Mouse (Mus musculus): Measurements from ENCODE around the gene Fastk. TPM values are rescaled to one million over a fixed set of nuclear protein-coding genes. Genes with fewer than 3 reads are reported as not detected.

Gene Fastk
- 96.6 and 104 TPM in 2 replicates for polyA plus RNA-seq (2015; fragmentation: Nextera tagmentation; extraction: Ambion mirVana)

GRCm38 (mm10) chr5:24444746-24445427, at the start of gene Fastk:
Fastk (minus strand) TSS chr5:24445287.
- H3K27me3 ChIP-seq (replicated peaks), result no peaks in the 10 kb centered on the region
- peak within 1 kb of the TSS; percentile 96 for H3K4me2 ChIP-seq
- peak within 1 kb of the TSS; percentile 74 for H3K4me3 ChIP-seq
- H3K9me3 ChIP-seq, result no peaks in the 10 kb centered on the region
- H3K27ac ChIP-seq, result peak within 1 kb of the TSS; percentile 88
- peak; percentile 80 for ATAC-seq (replicated peaks)
- under 1% methylated on average over 60 of the region's 60 CpGs for WGBS
- peak within 1 kb of the TSS; percentile 90 for H3K9ac ChIP-seq
- H3K4me1 ChIP-seq, result peaks cover 36% of the 10 kb centered on the region
- H3K36me3 ChIP-seq (replicated peaks), result 0 out of 2 replicates have a peak, but pooled peaks cover 3% of the 10 kb centered on the region

- Histone ChIP-seq H3K4me3 (no peak overlapping the region), H3K27ac (no peak overlapping the region), H3K9ac (no peak overlapping the region), H3K4me2 (no peak overlapping the region), H3K9me3 (no peaks in the 10 kb centered on the region), H3K36me3 (replicated peaks) (peaks cover 44% of the 10 kb centered on the region), H3K4me1 (peaks cover 18% of the 10 kb centered on the region; the same call in 1 of the 2 replicates), H3K27me3 (replicated peaks) (no peaks in the 10 kb centered on the region)
- WGBS, result 85% methylated on average over 16 of the region's 16 CpGs
- ATAC-seq (replicated peaks), result no peak
These were observed 47.6 kb upstream of the Fastk start for GRCm38 (mm10) chr5:24492546-24493285.

GRCm38 (mm10) chr5:24490413-24490920, 45.4 kb upstream of the Fastk start:
- Histone ChIP-seq H3K36me3 (replicated peaks) (peaks cover 48% of the 10 kb centered on the region), H3K4me2 (no peak overlapping the region), H3K4me3 (no peak overlapping the region), H3K9me3 (no peaks in the 10 kb centered on the region), H3K9ac (no peak overlapping the region), H3K27me3 (replicated peaks) (no peaks in the 10 kb centered on the region), H3K27ac (no peak overlapping the region), H3K4me1 (peaks cover 13% of the 10 kb centered on the region)
- 77% methylated on average over 14 of the region's 14 CpGs for WGBS
- ATAC-seq (replicated peaks), result no peak

- 96% methylated on average over 5 of the region's 5 CpGs for WGBS
- H3K9ac ChIP-seq, result no peak overlapping the region
- H3K27me3 ChIP-seq (replicated peaks), result no peaks in the 10 kb centered on the region
- peaks cover 31% of the 10 kb centered on the region for H3K4me1 ChIP-seq
- H3K9me3 ChIP-seq, result no peaks in the 10 kb centered on the region
- no peak overlapping the region for H3K4me3 ChIP-seq
- H3K27ac ChIP-seq, result no peak overlapping the region
- H3K4me2 ChIP-seq, result no peak overlapping the region
- H3K36me3 ChIP-seq (replicated peaks), result peaks cover 40% of the 10 kb centered on the region
- no peak for ATAC-seq (replicated peaks)
These were observed 41.7 kb upstream of the Fastk start for GRCm38 (mm10) chr5:24486738-24487137.

- Histone ChIP-seq H3K36me3 (replicated peaks) (peaks cover 36% of the 10 kb centered on the region), H3K27ac (0 out of 2 replicates have a peak overlapping the region, but pooled peaks have one; percentile 4)
- ATAC-seq (replicated peaks), result no peak; the same call in 1 of the 2 replicates
These were observed 41.0 kb upstream of the Fastk start for GRCm38 (mm10) chr5:24486097-24486496.

GRCm38 (mm10) chr5:24484963-24485362, 39.9 kb upstream of the Fastk start:
- Histone ChIP-seq H3K9me3 (no peaks in the 10 kb centered on the region), H3K27me3 (replicated peaks) (no peaks in the 10 kb centered on the region), H3K4me1 (peaks cover 43% of the 10 kb centered on the region), H3K4me2 (peak overlapping the region; percentile 25), H3K36me3 (replicated peaks) (peaks cover 30% of the 10 kb centered on the region), H3K27ac (no peak overlapping the region), H3K9ac (no peak overlapping the region), H3K4me3 (no peak overlapping the region)
- 12% methylated on average over 22 of the region's 22 CpGs for WGBS
- ATAC-seq (replicated peaks), result no peak

More at GRCm38 (mm10) chr5:24486097-24486496, 41.0 kb upstream of the Fastk start:
- Histone ChIP-seq H3K4me2 (no peak overlapping the region), H3K9me3 (no peaks in the 10 kb centered on the region), H3K4me3 (no peak overlapping the region), H3K4me1 (peaks cover 38% of the 10 kb centered on the region), H3K27me3 (replicated peaks) (no peaks in the 10 kb centered on the region), H3K9ac (no peak overlapping the region)
- 3% methylated on average over 8 of the region's 8 CpGs for WGBS

GRCm38 (mm10) chr5:24483326-24483725, 38.2 kb upstream of the Fastk start:
- WGBS, result 20% methylated on average over 11 of the region's 11 CpGs
- Histone ChIP-seq H3K4me1 (peaks cover 43% of the 10 kb centered on the region), H3K27ac (no peak overlapping the region), H3K36me3 (replicated peaks) (peaks cover 21% of the 10 kb centered on the region; the same call in 1 of the 2 replicates), H3K27me3 (replicated peaks) (no peaks in the 10 kb centered on the region), H3K4me2 (no peak overlapping the region), H3K9ac (no peak overlapping the region), H3K9me3 (no peaks in the 10 kb centered on the region), H3K4me3 (no peak overlapping the region)
- peak; percentile 38 for ATAC-seq (replicated peaks)

- Histone ChIP-seq H3K27me3 (replicated peaks) (no peaks in the 10 kb centered on the region), H3K4me2 (no peak overlapping the region), H3K9me3 (no peaks in the 10 kb centered on the region), H3K36me3 (replicated peaks) (peaks cover 18% of the 10 kb centered on the region; the same call in 1 of the 2 replicates), H3K9ac (no peak overlapping the region), H3K4me3 (no peak overlapping the region), H3K4me1 (peaks cover 43% of the 10 kb centered on the region), H3K27ac (no peak overlapping the region)
- WGBS, result 39% methylated on average over 41 of the region's 41 CpGs
- peak; percentile 7; the same call in 1 of the 2 replicates for ATAC-seq (replicated peaks)
These were observed 37.4 kb upstream of the Fastk start for GRCm38 (mm10) chr5:24482247-24483079.

- Histone ChIP-seq H3K4me1 (peaks cover 43% of the 10 kb centered on the region), H3K4me3 (no peak overlapping the region), H3K9ac (no peak overlapping the region), H3K27ac (no peak overlapping the region), H3K36me3 (replicated peaks) (peaks cover 17% of the 10 kb centered on the region; the same call in 1 of the 2 replicates), H3K9me3 (no peaks in the 10 kb centered on the region), H3K27me3 (replicated peaks) (no peaks in the 10 kb centered on the region), H3K4me2 (no peak overlapping the region)
- peak; percentile 25 for ATAC-seq (replicated peaks)
- 3% methylated on average over 4 of the region's 4 CpGs for WGBS
These were observed 36.6 kb upstream of the Fastk start for GRCm38 (mm10) chr5:24481647-24482046.

- H3K9me3 ChIP-seq, result no peaks in the 10 kb centered on the region
- no peak overlapping the region for H3K9ac ChIP-seq
- no peak overlapping the region for H3K4me3 ChIP-seq
- no peak overlapping the region for H3K4me2 ChIP-seq
- no peak for ATAC-seq (replicated peaks)
- H3K27me3 ChIP-seq (replicated peaks), result 0 out of 2 replicates have a peak, but pooled peaks cover 3% of the 10 kb centered on the region
- 87% methylated on average over 9 of the region's 9 CpGs for WGBS
- H3K4me1 ChIP-seq, result peaks cover 42% of the 10 kb centered on the region
- peaks cover 12% of the 10 kb centered on the region; the same call in 1 of the 2 replicates for H3K36me3 ChIP-seq (replicated peaks)
- no peak overlapping the region for H3K27ac ChIP-seq
These were observed 32.8 kb upstream of the Fastk start for GRCm38 (mm10) chr5:24477909-24478308.

- 82% methylated on average over 6 of the region's 6 CpGs for WGBS
- Histone ChIP-seq H3K9ac (no peak overlapping the region), H3K4me3 (no peak overlapping the region), H3K9me3 (no peaks in the 10 kb centered on the region), H3K27me3 (replicated peaks) (0 out of 2 replicates have a peak, but pooled peaks cover 3% of the 10 kb centered on the region), H3K27ac (no peak overlapping the region), H3K4me1 (peaks cover 27% of the 10 kb centered on the region), H3K36me3 (replicated peaks) (peaks cover 10% of the 10 kb centered on the region; the same call in 1 of the 2 replicates), H3K4me2 (no peak overlapping the region)
- ATAC-seq (replicated peaks), result no peak
These were observed 30.6 kb upstream of the Fastk start for GRCm38 (mm10) chr5:24475476-24476241.

Measured in midbrain, embryonic 15.5 days (tissue).